Mouse (Mus musculus) intestine, embryonic 15.5 days (tissue): ENCODE results near the gene March6. TPM values are rescaled to one million over a fixed set of nuclear protein-coding genes. Genes with fewer than 3 reads are reported as not detected.

Experiments
- ATAC-seq: fragments of 200-750 bp; cut with Nextera tagmentation; 2 replicates; pipeline ENCODE4 v1.8.0; 2017; ENCODE audit warnings: moderate TSS enrichment, moderate library complexity
- H3K27ac ChIP-seq: fragments of 300-500 bp; sonication (generic); 2 replicates; pipeline ENCODE4 v1.5.1; 2015; ENCODE audit warnings: mild to moderate bottlenecking, inconsistent platforms
- H3K27me3 ChIP-seq: fragments of 300-500 bp; sonication (generic); replicated peaks from 2 replicates; pipeline ENCODE4 v1.6.1; 2015; ENCODE audit warnings: inconsistent platforms
- H3K36me3 ChIP-seq: fragments of 300-500 bp; sonication (generic); 2 replicates; pipeline ENCODE4 v1.6.1; 2015; ENCODE audit warnings: inconsistent platforms
- H3K4me1 ChIP-seq: fragments of 300-500 bp; sonication (generic); replicated peaks from 2 replicates; pipeline ENCODE4 v1.6.1; 2015; ENCODE audit warnings: inconsistent platforms
- H3K4me2 ChIP-seq: fragments of 300-500 bp; sonication (generic); replicated peaks from 2 replicates; pipeline ENCODE4 v1.6.1; 2015; ENCODE audit warnings: mild to moderate bottlenecking, inconsistent platforms
- H3K4me3 ChIP-seq: fragments of 300-500 bp; sonication (generic); replicated peaks from 2 replicates; pipeline ENCODE4 v1.5.1; 2015; ENCODE audit warnings: inconsistent platforms
- H3K9ac ChIP-seq: fragments of 300-500 bp; sonication (generic); 2 replicates; pipeline ENCODE4 v1.6.1; 2015; ENCODE audit warnings: inconsistent platforms
- H3K9me3 ChIP-seq: fragments of 300-500 bp; sonication (generic); 2 replicates; pipeline ENCODE4 v1.6.1; 2016; ENCODE audit warnings: inconsistent platforms
- WGBS: fragments of 180-500 bp; shearing (Covaris S2); methylation state at CpG from one replicate; pipeline ENCODE4 v1.1.7; 2015; 5-methylcytosine and 5-hydroxymethylcytosine counted together
- polyA plus RNA-seq: library from polyadenylated mRNA; unstranded; fragments of >200 nt; fragmentation: Nextera tagmentation; extraction: Ambion mirVana; gene quantifications from 2 replicates; pipeline ENCODE4 v1.2.1, GENCODE M21; 2015

March6 gene
- polyA plus RNA-seq, 1 experiment from 2014 or later: 26.0 TPM

DNA sequence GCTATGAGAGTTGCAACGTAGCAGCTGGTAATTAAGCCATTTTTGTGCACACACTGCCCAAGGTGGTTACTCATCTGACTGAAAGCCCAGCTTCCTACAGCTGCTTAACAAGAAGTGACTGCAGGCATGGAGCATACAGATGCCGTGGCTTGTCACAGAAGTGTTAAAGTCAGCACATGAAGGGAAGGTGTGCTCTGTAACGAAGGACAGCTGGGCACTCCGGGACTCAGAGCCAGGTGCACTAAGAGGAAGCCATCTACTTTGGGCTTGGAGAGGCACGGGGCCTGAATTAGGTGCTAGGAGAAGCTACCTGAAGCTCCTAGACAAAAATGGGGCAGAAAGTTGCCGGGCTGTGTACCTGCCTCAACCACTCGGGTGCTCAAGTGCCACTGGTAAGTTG is 97.1 kb downstream of the March6 start:
- no peak overlapping the region for H3K9ac ChIP-seq
- no peaks in the 10 kb centered on the region for H3K36me3 ChIP-seq
- no peaks in the 10 kb centered on the region for H3K4me1 ChIP-seq
- 70% methylated on average over 7 of the region's 7 CpGs for WGBS
- no peak overlapping the region for H3K27ac ChIP-seq
- H3K9me3 ChIP-seq: no peaks in the 10 kb centered on the region
- ATAC-seq: no peak
- H3K4me2 ChIP-seq: no peak overlapping the region
- no peak overlapping the region for H3K4me3 ChIP-seq
- H3K27me3 ChIP-seq: no peaks in the 10 kb centered on the region

GRCm38 (mm10) chr15:31431847-31432246 is 99.0 kb downstream of the March6 start:
- WGBS: 85% methylated on average over 8 of the region's 8 CpGs
- no peak overlapping the region for H3K4me2 ChIP-seq
- ATAC-seq: no peak

DNA sequence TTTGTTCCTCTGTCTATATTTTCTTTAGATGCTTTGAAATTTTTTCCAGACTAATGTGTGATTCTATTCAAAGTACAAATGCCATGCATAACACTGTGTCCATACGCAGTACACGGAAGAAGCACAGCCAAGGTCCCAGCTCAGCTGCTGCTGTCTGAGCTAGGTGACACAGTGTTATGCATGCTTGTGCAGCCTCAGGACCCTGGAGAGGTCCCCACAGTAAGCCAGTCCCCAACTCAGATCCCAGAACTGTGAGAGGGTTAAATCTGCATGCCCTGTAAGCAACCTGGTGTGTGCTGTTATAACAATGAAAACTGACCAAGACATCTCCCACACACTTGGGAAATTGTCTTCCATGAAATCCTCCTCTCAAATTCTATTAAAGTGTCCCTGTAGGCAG is 100.8 kb downstream of the March6 start:
- no peak overlapping the region for H3K9ac ChIP-seq
- no peak for ATAC-seq
- no peaks in the 10 kb centered on the region for H3K27me3 ChIP-seq
- WGBS: 54% methylated on average over 2 of the region's 2 CpGs
- H3K4me3 ChIP-seq: no peak overlapping the region
- H3K9me3 ChIP-seq: no peaks in the 10 kb centered on the region
- H3K27ac ChIP-seq: no peak overlapping the region
- H3K4me2 ChIP-seq: no peak overlapping the region
- no peaks in the 10 kb centered on the region for H3K36me3 ChIP-seq
- H3K4me1 ChIP-seq: no peaks in the 10 kb centered on the region

More at GRCm38 (mm10) chr15:31431847-31432246, 99.0 kb downstream of the March6 start:
- no peaks in the 10 kb centered on the region for H3K36me3 ChIP-seq
- H3K4me1 ChIP-seq: no peaks in the 10 kb centered on the region
- no peak overlapping the region for H3K4me3 ChIP-seq
- H3K27me3 ChIP-seq: no peaks in the 10 kb centered on the region
- H3K9ac ChIP-seq: no peak overlapping the region
- no peak overlapping the region for H3K27ac ChIP-seq
- H3K9me3 ChIP-seq: no peaks in the 10 kb centered on the region

- Histone ChIP-seq H3K27ac (no peak overlapping the region), H3K27me3 (no peaks in the 10 kb centered on the region), H3K4me2 (no peak overlapping the region), H3K9me3 (no peaks in the 10 kb centered on the region), H3K4me1 (no peaks in the 10 kb centered on the region), H3K4me3 (no peak overlapping the region), H3K9ac (no peak overlapping the region), H3K36me3 (no peaks in the 10 kb centered on the region)
- 81% methylated on average over 7 of the region's 7 CpGs for WGBS
- no peak for ATAC-seq
Measured at GRCm38 (mm10) chr15:31429429-31429828, 101.4 kb downstream of the March6 start.

DNA sequence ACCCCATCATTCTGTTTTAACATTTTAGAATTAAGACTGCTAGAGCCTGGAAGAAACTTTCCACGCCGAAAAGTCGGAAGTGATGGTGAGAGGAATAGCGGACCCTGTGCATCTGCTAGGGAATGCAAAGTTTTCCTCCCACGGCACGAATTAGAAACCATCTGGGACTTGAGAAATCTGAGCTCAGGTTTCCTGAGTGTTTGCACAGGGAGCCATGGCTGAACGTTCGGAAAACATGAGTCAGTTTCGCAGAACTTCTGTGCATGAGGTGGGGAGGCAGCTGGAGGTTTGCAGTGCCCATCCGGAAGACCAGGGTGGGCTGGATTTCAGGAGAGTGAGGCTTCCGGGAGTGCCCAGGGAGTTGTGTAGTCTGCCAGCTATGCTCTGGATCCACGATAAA is 102.3 kb downstream of the March6 start:
- H3K4me2 ChIP-seq: no peak overlapping the region
- no peak for ATAC-seq
- no peak overlapping the region for H3K9ac ChIP-seq
- WGBS: 68% methylated on average over 12 of the region's 12 CpGs
- no peak overlapping the region for H3K4me3 ChIP-seq
- H3K4me1 ChIP-seq: no peaks in the 10 kb centered on the region
- H3K9me3 ChIP-seq: no peaks in the 10 kb centered on the region
- H3K27ac ChIP-seq: no peak overlapping the region
- H3K27me3 ChIP-seq: no peaks in the 10 kb centered on the region
- no peaks in the 10 kb centered on the region for H3K36me3 ChIP-seq

DNA sequence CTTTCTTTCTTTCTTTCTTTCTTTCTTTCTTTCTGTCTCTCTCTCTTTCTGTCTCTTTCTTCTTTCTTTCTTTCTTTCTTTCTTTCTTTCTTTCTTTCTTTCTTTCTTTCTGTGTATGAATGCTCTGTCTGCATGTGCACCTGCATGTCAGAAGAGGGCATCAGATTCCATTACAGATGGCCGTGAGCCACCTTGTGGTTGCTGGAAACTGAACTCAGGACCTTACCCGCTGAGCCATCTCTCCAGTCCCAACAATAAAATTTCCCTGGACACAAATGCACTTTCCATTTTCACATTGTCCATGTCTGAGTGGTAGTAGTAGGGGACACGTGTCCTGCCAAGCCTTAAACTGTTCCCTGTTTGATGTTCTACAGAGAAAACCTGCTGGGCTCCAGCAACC is 103.5 kb downstream of the March6 start:
- Histone ChIP-seq H3K4me2 (no peak overlapping the region), H3K4me3 (no peak overlapping the region), H3K27me3 (no peaks in the 10 kb centered on the region), H3K4me1 (peaks cover 4% of the 10 kb centered on the region; the same call in 1 of the 2 replicates), H3K27ac (no peak overlapping the region), H3K36me3 (no peaks in the 10 kb centered on the region), H3K9ac (no peak overlapping the region), H3K9me3 (no peaks in the 10 kb centered on the region)
- WGBS: 56% methylated on average over 3 of the region's 3 CpGs
- ATAC-seq: no peak

- Histone ChIP-seq H3K4me2 (no peak overlapping the region), H3K27ac (no peak overlapping the region), H3K27me3 (no peaks in the 10 kb centered on the region), H3K36me3 (no peaks in the 10 kb centered on the region), H3K4me1 (peaks cover 4% of the 10 kb centered on the region; the same call in 1 of the 2 replicates), H3K9ac (no peak overlapping the region), H3K4me3 (no peak overlapping the region), H3K9me3 (no peaks in the 10 kb centered on the region)
- ATAC-seq: no peak
- 37% methylated on average over 8 of the region's 8 CpGs for WGBS
Measured at GRCm38 (mm10) chr15:31426066-31426706, 104.7 kb downstream of the March6 start.

DNA sequence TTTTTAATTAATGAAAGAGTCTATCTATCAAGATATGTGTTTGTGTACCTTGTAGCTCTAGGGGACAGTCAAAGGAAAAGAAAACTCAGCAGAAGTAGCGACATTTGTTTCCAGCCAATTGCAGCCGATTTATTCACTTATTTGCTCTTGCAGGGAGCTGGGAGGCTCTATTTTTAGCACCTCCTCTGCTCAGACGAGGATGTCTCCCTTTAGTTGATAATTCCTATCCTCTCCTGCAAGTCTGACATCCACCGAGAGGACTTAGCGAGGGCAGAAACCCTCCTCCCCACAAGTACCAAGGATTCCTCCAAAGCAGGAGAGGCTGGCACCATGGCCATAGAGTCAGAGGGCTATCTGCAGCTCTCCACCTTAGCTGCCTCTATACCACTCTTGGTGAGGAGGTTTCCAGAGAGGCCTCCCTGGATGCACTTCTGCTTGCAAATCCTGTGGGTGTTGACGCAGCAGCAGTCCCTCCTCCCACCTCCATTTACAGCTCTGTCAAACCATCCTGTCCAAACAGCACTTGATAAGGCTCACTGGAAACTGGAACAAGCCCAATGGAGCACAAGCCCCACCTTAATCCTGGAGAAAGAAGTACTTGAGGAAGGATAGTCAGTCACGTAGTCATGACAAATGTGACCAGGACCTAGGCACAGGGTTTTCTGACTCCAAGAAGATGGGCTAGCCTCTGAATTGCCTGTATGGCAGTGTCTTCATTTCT is 108.0 kb downstream of the March6 start:
- peak; percentile 89 for ATAC-seq
- Histone ChIP-seq H3K9me3 (no peaks in the 10 kb centered on the region), H3K4me3 (no peak overlapping the region), H3K4me1 (peaks cover 4% of the 10 kb centered on the region; the same call in 1 of the 2 replicates), H3K27me3 (no peaks in the 10 kb centered on the region), H3K4me2 (no peak overlapping the region), H3K36me3 (no peaks in the 10 kb centered on the region), H3K9ac (no peak overlapping the region), H3K27ac (no peak overlapping the region)
- 35% methylated on average over 7 of the region's 7 CpGs for WGBS

- H3K36me3 ChIP-seq: no peaks in the 10 kb centered on the region
- no peak for ATAC-seq
- H3K27me3 ChIP-seq: no peaks in the 10 kb centered on the region
- no peak overlapping the region for H3K9ac ChIP-seq
- peaks cover 4% of the 10 kb centered on the region; the same call in 1 of the 2 replicates for H3K4me1 ChIP-seq
- 43% methylated on average over 9 of the region's 9 CpGs for WGBS
- 0 out of 2 replicates have a peak overlapping the region, but pooled peaks have one; percentile 17 for H3K4me2 ChIP-seq
- H3K4me3 ChIP-seq: no peak overlapping the region
- H3K27ac ChIP-seq: no peak overlapping the region
- H3K9me3 ChIP-seq: no peaks in the 10 kb centered on the region
Measured at GRCm38 (mm10) chr15:31419037-31419436, 111.8 kb downstream of the March6 start.

DNA sequence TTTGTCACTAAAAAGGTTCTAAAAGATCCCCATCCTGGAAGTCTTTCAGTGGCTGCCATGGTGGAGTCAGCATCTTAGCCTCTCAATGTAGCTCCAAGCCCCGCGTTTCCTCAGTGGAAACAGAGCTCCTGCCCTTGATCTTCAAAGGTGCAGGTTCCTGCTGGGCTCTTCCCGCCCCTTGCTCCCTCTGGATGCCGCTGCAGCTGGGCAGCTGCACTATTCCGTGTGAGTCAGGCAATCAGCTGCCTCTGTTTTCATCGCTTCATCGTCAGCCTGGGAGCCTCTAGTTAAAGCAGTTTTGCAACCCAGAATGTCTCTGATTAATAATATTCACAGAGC is 112.2 kb downstream of the March6 start:
- H3K4me3 ChIP-seq: no peak overlapping the region
- H3K4me1 ChIP-seq: peaks cover 4% of the 10 kb centered on the region; the same call in 1 of the 2 replicates
- no peaks in the 10 kb centered on the region for H3K9me3 ChIP-seq
- 18% methylated on average over 7 of the region's 7 CpGs for WGBS
- H3K36me3 ChIP-seq: no peaks in the 10 kb centered on the region
- ATAC-seq: no peak
- H3K9ac ChIP-seq: no peak overlapping the region
- no peak overlapping the region for H3K27ac ChIP-seq
- no peaks in the 10 kb centered on the region for H3K27me3 ChIP-seq
- 0 out of 2 replicates have a peak overlapping the region, but pooled peaks have one; percentile 17 for H3K4me2 ChIP-seq

GRCm38 (mm10) chr15:31417796-31418685 is 112.8 kb downstream of the March6 start:
- H3K27ac ChIP-seq: no peak overlapping the region
- 54% methylated on average over 21 of the region's 21 CpGs for WGBS
- H3K27me3 ChIP-seq: no peaks in the 10 kb centered on the region
- ATAC-seq: peak; percentile 41; the same call in 1 of the 2 replicates
- peak overlapping the region; percentile 17; the same call in 1 of the 2 replicates for H3K4me2 ChIP-seq
- no peaks in the 10 kb centered on the region for H3K36me3 ChIP-seq
- H3K9me3 ChIP-seq: no peaks in the 10 kb centered on the region
- no peak overlapping the region for H3K9ac ChIP-seq
- no peak overlapping the region for H3K4me3 ChIP-seq
- H3K4me1 ChIP-seq: peaks cover 4% of the 10 kb centered on the region; the same call in 1 of the 2 replicates

GRCm38 (mm10) chr15:31417409-31417795 is 113.5 kb downstream of the March6 start:
- Histone ChIP-seq H3K27me3 (no peaks in the 10 kb centered on the region), H3K4me3 (no peak overlapping the region), H3K4me2 (no peak overlapping the region), H3K27ac (no peak overlapping the region), H3K9ac (no peak overlapping the region), H3K36me3 (no peaks in the 10 kb centered on the region), H3K9me3 (no peaks in the 10 kb centered on the region), H3K4me1 (no peaks in the 10 kb centered on the region)
- 53% methylated on average over 6 of the region's 6 CpGs for WGBS
- ATAC-seq: no peak
